Mouse (Mus musculus) right cerebral cortex, adult 18-20 months (tissue): Measurements from ENCODE around the gene Ccdc57.
A peak's percentile ranks its signal among the peaks of the same experiment; 100 is the strongest.
"Not testable (repeated sequence)": the region's sequence is repeated elsewhere in the genome, so short reads cannot be mapped to it uniquely, and the experiment has no call there.

Experiments used
- DNase-seq: peaks from one replicate; pipeline ENCODE4 v3.0.0; 2022; ENCODE audit warnings: mixed read lengths

Ccdc57 gene

GRCm38 (mm10) chr11:120850331-120851030 lies 82.2 kb downstream of the Ccdc57 start:
- no peak for DNase-seq

- peak; percentile 39 for DNase-seq
Measured at GRCm38 (mm10) chr11:120846725-120847475, 85.8 kb downstream of the Ccdc57 start.

GRCm38 (mm10) chr11:120844329-120844728 lies 88.3 kb downstream of the Ccdc57 start:
- DNase-seq: no peak

- DNase-seq: no peak
Measured at GRCm38 (mm10) chr11:120833555-120834280, 99.0 kb downstream of the Ccdc57 start.

GRCm38 (mm10) chr11:120832962-120833361 lies 99.7 kb downstream of the Ccdc57 start:
- DNase-seq: not testable (repeated sequence)

GRCm38 (mm10) chr11:120831659-120832440 lies 100.8 kb downstream of the Ccdc57 start:
- no peak for DNase-seq

- no peak for DNase-seq
Measured at GRCm38 (mm10) chr11:120830686-120831085, 102.0 kb downstream of the Ccdc57 start.

- no peak for DNase-seq
Measured at GRCm38 (mm10) chr11:120829757-120830532, 102.7 kb downstream of the Ccdc57 start.

GRCm38 (mm10) chr11:120828416-120828815 lies 104.3 kb downstream of the Ccdc57 start:
- no peak for DNase-seq

- no peak for DNase-seq
Measured at GRCm38 (mm10) chr11:120826016-120826953, 106.4 kb downstream of the Ccdc57 start.

- no peak for DNase-seq
Measured at GRCm38 (mm10) chr11:120825289-120825863, 107.3 kb downstream of the Ccdc57 start.

GRCm38 (mm10) chr11:120824787-120825288 lies 107.8 kb downstream of the Ccdc57 start:
- no peak for DNase-seq

GRCm38 (mm10) chr11:120823956-120824786 lies 108.5 kb downstream of the Ccdc57 start, which contains the start of gene Fasn:
TSS of gene Fasn (minus strand) at chr11:120824547.
- peak; percentile 99 for DNase-seq

- DNase-seq: peak; percentile 73
Measured at GRCm38 (mm10) chr11:120823551-120823947, 109.1 kb downstream of the Ccdc57 start.

- DNase-seq: no peak
Measured at GRCm38 (mm10) chr11:120822831-120823550, 109.7 kb downstream of the Ccdc57 start.

- DNase-seq: no peak
Measured at GRCm38 (mm10) chr11:120822321-120822720, 110.4 kb downstream of the Ccdc57 start.

- DNase-seq: peak; percentile 30
Measured at GRCm38 (mm10) chr11:120821076-120821922, 111.4 kb downstream of the Ccdc57 start.
